ENCODE assay signal across 8 mouse cellular contexts in genomic region chr8:124021237-124022227, GRCm38 (mm10). TPM values are rescaled to one million over a fixed set of nuclear protein-coding genes. Genes with fewer than 3 reads are reported as not detected.
DNase-seq lines count a peak whose midpoint lies in the region; ATAC-seq lines count a peak whose summit lies in the region.

Gene Taf5l, minus strand, starts transcription at chr8:124021397.
Gene Urb2, plus strand, starts transcription at chr8:124021508.

- peaks cover 33% of the 10 kb centered on the region for H3K36me3 ChIP-seq in heart, embryonic 14.5 days (ENCODE audit: control insufficient read depth, insufficient read depth, low read length)
- H3K36me3 ChIP-seq in liver, embryonic 12.5 days: peaks cover 41% of the 10 kb centered on the region
- peaks cover 2% of the 10 kb centered on the region; the same call in 1 of the 2 replicates for H3K36me3 ChIP-seq in splenic B cell, adult 2 months (ENCODE audit: control insufficient read depth, insufficient read depth, low read length, poor library complexity, severe bottlenecking)

- H3K4me2 ChIP-seq in heart, embryonic 14.5 days (ENCODE audit: low read length): peak within 1 kb of the TSS; percentile 90
- H3K4me2 ChIP-seq in liver, embryonic 12.5 days: peak within 1 kb of the TSS; percentile 91

- 1% methylated on average over 70 of the region's 74 CpGs for WGBS in heart, embryonic 14.5 days
- WGBS in liver, embryonic 12.5 days (ENCODE audit: insufficient replicate concordance): under 1% methylated on average over 74 of the region's 74 CpGs

- peak within 1 kb of the TSS; percentile 66 to 83 for H3K4me3 ChIP-seq in heart, embryonic 14.5 days (ENCODE audit: control insufficient read depth in 1 of 2, insufficient read depth in 1 of 2, low read depth in 1 of 2, low read length in 2 of 2)
- peak within 1 kb of the TSS; percentile 95 for H3K4me3 ChIP-seq in liver, embryonic 12.5 days

- peak; percentile 88 to 91 for DNase-seq in CD8-positive naive resting alpha-beta T cell, adult 2 months (ENCODE audit: low read depth in 2 of 2, low spot score in 2 of 2)
- DNase-seq in c-Kit-negative CD71-positive TER-119-positive erythroid progenitor cells, embryonic 14.5 days (ENCODE audit: low read depth, low spot score): peak; percentile 75
- peak; percentile 56 for DNase-seq in fibroblast of lung, adult 2 months (ENCODE audit: low read depth)
- peak; percentile 96 for DNase-seq in kidney, postnatal 10 days
- DNase-seq in naive thymus-derived CD4-positive, alpha-beta T cell, adult 2 months (ENCODE audit: low read depth): peak; percentile 93
- DNase-seq in splenic B cell, adult 2 months (ENCODE audit: low read depth, low spot score): peak; percentile 93

- H3K27ac ChIP-seq in heart, embryonic 14.5 days (replicated peaks in 1 of 2; ENCODE audit: control insufficient read depth in 1 of 2, insufficient read depth in 1 of 2, low read depth in 2 of 2, low read length in 2 of 2): peak within 1 kb of the TSS; percentile 88 to 91
- H3K27ac ChIP-seq in liver, embryonic 12.5 days: peak within 1 kb of the TSS; percentile 94

- peaks cover 12 to 32% of the 10 kb centered on the region in 2 experiments for H3K4me1 ChIP-seq in heart, embryonic 14.5 days (ENCODE audit: control insufficient read depth in 2 of 2, insufficient read depth in 2 of 2, low read length in 2 of 2)
- H3K4me1 ChIP-seq in liver, embryonic 12.5 days: peaks cover 61% of the 10 kb centered on the region

- no peaks in the 10 kb centered on the region for H3K9me3 ChIP-seq in heart, embryonic 14.5 days (ENCODE audit: control insufficient read depth, low read length)
- H3K9me3 ChIP-seq in liver, embryonic 12.5 days (replicated peaks): no peaks in the 10 kb centered on the region

- peak; percentile 91 for ATAC-seq in heart, embryonic 14.5 days (ENCODE audit: insufficient number of reproducible peaks, insufficient read depth, low FRiP score, low read depth)
- ATAC-seq in liver, embryonic 12.5 days: peak; percentile 85

- no peaks in the 10 kb centered on the region for H3K27me3 ChIP-seq in heart, embryonic 14.5 days (ENCODE audit: control insufficient read depth, insufficient read depth, low read length)
- no peaks in the 10 kb centered on the region for H3K27me3 ChIP-seq in liver, embryonic 12.5 days (replicated peaks)
- no peaks in the 10 kb centered on the region for H3K27me3 ChIP-seq in splenic B cell, adult 2 months (ENCODE audit: control insufficient read depth, insufficient read depth, low read length, poor library complexity, severe bottlenecking)

- peak within 1 kb of the TSS; percentile 89 for H3K9ac ChIP-seq in heart, embryonic 14.5 days (ENCODE audit: low read length)
- peak within 1 kb of the TSS; percentile 94 for H3K9ac ChIP-seq in liver, embryonic 12.5 days

RNA-seq across cellular contexts. Expression of gene Taf5l, which starts in this region (rescaled TPM):
- 28.5 and 29.7 TPM in 2 replicates for polyA plus RNA-seq in heart, embryonic 14.5 days (2014; fragmentation: Nextera tagmentation; extraction: Ambion mirVana)
- polyA plus RNA-seq in liver, embryonic 12.5 days (2016; fragmentation: Nextera tagmentation; extraction: Ambion mirVana): 47.2 and 48.0 TPM in 2 replicates

RNA-seq across cellular contexts. Expression of gene Urb2, which starts in this region (rescaled TPM):
- polyA plus RNA-seq in heart, embryonic 14.5 days (2014; fragmentation: Nextera tagmentation; extraction: Ambion mirVana): 4.3 and 4.4 TPM in 2 replicates
- 5.9 and 7.2 TPM in 2 replicates for polyA plus RNA-seq in liver, embryonic 12.5 days (2016; fragmentation: Nextera tagmentation; extraction: Ambion mirVana)

Comparison
In these comparisons a context has a peak if more than half of its experiments do, and no peak if none do; other contexts are left out.
1. Peak in every context shown above with its lines: DNase-seq, ATAC-seq, H3K4me3 ChIP-seq and H3K27ac ChIP-seq.